Mouse (Mus musculus) MEL (cell line): ENCODE results near the gene Sf1. TPM values are rescaled to one million over a fixed set of nuclear protein-coding genes. Genes with fewer than 3 reads are reported as not detected.

Source experiments
- DNase-seq: peaks from one replicate; pipeline ENCODE4 v3.0.0; 2011; ENCODE audit warnings: low read depth, low spot score
- H3K27ac ChIP-seq: 2 replicates; pipeline ENCODE4 v1.5.1; 2012; ENCODE audit warnings: low read depth, mild to moderate bottlenecking, control low read depth, low read length, moderate library complexity; ENCODE audit not compliant: control insufficient read depth
- H3K27me3 ChIP-seq, 2 experiments: fragments of 150-350 bp in 1 of 2; sonication (generic) in 1 of 2; 2 replicates each; pipeline ENCODE4 v1.6.1; 2012; ENCODE audit warnings: low read length in 2 of 2, mild to moderate bottlenecking in 2 of 2, improper control_type of control experiment in 1 of 2, moderate library complexity in 1 of 2; ENCODE audit not compliant: insufficient read depth in 2 of 2, control insufficient read depth in 1 of 2
- H3K36me3 ChIP-seq, 2 experiments: 2 replicates each; pipeline ENCODE4 v1.6.1; 2012 to 2014; ENCODE audit warnings: low read length in 2 of 2, improper control_type of control experiment in 1 of 2, inconsistent platforms in 1 of 2, mild to moderate bottlenecking in 1 of 2; ENCODE audit not compliant: insufficient read depth in 2 of 2, control insufficient read depth in 1 of 2
- H3K4me1 ChIP-seq, 2 experiments: fragments of 150-350 bp in 1 of 2; sonication (generic) in 1 of 2; 2 replicates each; pipeline ENCODE4 v1.6.1; 2012; ENCODE audit warnings: low read length in 2 of 2, improper control_type of control experiment in 1 of 2, mild to moderate bottlenecking in 1 of 2; ENCODE audit not compliant: insufficient read depth in 2 of 2, control insufficient read depth in 1 of 2
- H3K4me3 ChIP-seq, 2 experiments: fragments of 150-350 bp in 1 of 2; sonication (generic) in 1 of 2; 2 replicates each; pipeline ENCODE4 v1.5.1; 2012; ENCODE audit warnings: low read depth in 2 of 2, low read length in 2 of 2, mild to moderate bottlenecking in 2 of 2, moderate library complexity in 2 of 2, control low read depth in 1 of 2, improper control_type of control experiment in 1 of 2; ENCODE audit not compliant: control insufficient read depth in 1 of 2, insufficient read depth in 1 of 2
- H3K79me2 ChIP-seq: 2 replicates; pipeline ENCODE4 v1.6.1; 2012; ENCODE audit warnings: mild to moderate bottlenecking, low read length, moderate library complexity; ENCODE audit not compliant: control insufficient read depth, poor library complexity, insufficient read depth
- H3K9ac ChIP-seq: 2 replicates; pipeline ENCODE4 v1.6.1; 2012; ENCODE audit warnings: low read depth, mild to moderate bottlenecking, control low read depth, low read length, moderate library complexity; ENCODE audit not compliant: control insufficient read depth, poor library complexity, severe bottlenecking
- H3K9me3 ChIP-seq: fragments of 150-350 bp; sonication (generic); replicated peaks from 2 replicates; pipeline ENCODE4 v1.6.1; 2012; ENCODE audit warnings: mild to moderate bottlenecking, low read length, improper control_type of control experiment, moderate library complexity; ENCODE audit not compliant: insufficient read depth
- BHLHE40 ChIP-seq: IDR thresholded peaks from 2 replicates; pipeline ENCODE4 v1.6.1; 2012; ENCODE audit warnings: low read depth, mild to moderate bottlenecking, inconsistent platforms, low read length, improper control_type of control experiment, borderline replicate concordance
- CHD1 ChIP-seq: IDR thresholded peaks from 2 replicates; pipeline ENCODE4 v1.6.1; 2012; ENCODE audit warnings: low read depth, mild to moderate bottlenecking, inconsistent platforms, low read length, improper control_type of control experiment
- CTCF ChIP-seq, 3 experiments: IDR thresholded peaks in 2 of 3; conservative IDR thresholded peaks in 1 of 3; 2 replicates each; pipeline ENCODE4 v1.5.1; 2011 to 2012; ENCODE audit warnings: low read length in 3 of 3, low read depth in 2 of 3, mild to moderate bottlenecking in 2 of 3, improper control_type of control experiment in 1 of 3, inconsistent platforms in 1 of 3, mixed read lengths in 1 of 3, moderate library complexity in 1 of 3; ENCODE audit not compliant: control insufficient read depth in 1 of 3, insufficient read depth in 1 of 3, poor library complexity in 1 of 3, severe bottlenecking in 1 of 3
- EP300 ChIP-seq, 2 experiments: IDR thresholded peaks; 2 replicates each; pipeline ENCODE4 v1.6.1; 2011; ENCODE audit warnings: improper control_type of control experiment in 2 of 2, low read length in 2 of 2, low read depth in 1 of 2, mild to moderate bottlenecking in 1 of 2
- ETS1 ChIP-seq: IDR thresholded peaks from 2 replicates; pipeline ENCODE4 v1.6.1; 2012; ENCODE audit warnings: low read depth, mild to moderate bottlenecking, inconsistent platforms, low read length, improper control_type of control experiment, moderate library complexity
- GABPA ChIP-seq: IDR thresholded peaks from 2 replicates; pipeline ENCODE4 v1.6.1; 2012; ENCODE audit warnings: low read depth, mild to moderate bottlenecking, inconsistent platforms, low read length, improper control_type of control experiment, moderate library complexity
- GATA1 ChIP-seq: IDR thresholded peaks from 2 replicates; pipeline ENCODE4 v1.6.1; 2011; ENCODE audit warnings: low read depth, low read length, improper control_type of control experiment
- HCFC1 ChIP-seq: IDR thresholded peaks from 2 replicates; pipeline ENCODE4 v1.6.1; 2012; ENCODE audit warnings: low read depth, mild to moderate bottlenecking, inconsistent platforms, low read length, improper control_type of control experiment, moderate library complexity
- JUND ChIP-seq: IDR thresholded peaks from 2 replicates; pipeline ENCODE4 v1.6.1; 2011; ENCODE audit warnings: low read depth, mild to moderate bottlenecking, improper control_type of control experiment, low read length
- MAFK ChIP-seq: IDR thresholded peaks from 2 replicates; pipeline ENCODE4 v1.6.1; 2011; ENCODE audit warnings: low read depth, mild to moderate bottlenecking, low read length, improper control_type of control experiment, borderline replicate concordance
- MAX ChIP-seq: IDR thresholded peaks from 2 replicates; pipeline ENCODE4 v1.6.1; 2011; ENCODE audit warnings: low read length, improper control_type of control experiment
- MAZ ChIP-seq: IDR thresholded peaks from 2 replicates; pipeline ENCODE4 v1.6.1; 2012; ENCODE audit warnings: low read depth, mild to moderate bottlenecking, inconsistent platforms, low read length, improper control_type of control experiment
- MEF2A ChIP-seq: IDR thresholded peaks from 2 replicates; pipeline ENCODE4 v1.6.1; 2014; ENCODE audit warnings: low read depth, mild to moderate bottlenecking, inconsistent platforms, low read length, improper control_type of control experiment; ENCODE audit not compliant: poor library complexity, insufficient replicate concordance, severe bottlenecking; ENCODE audit errors: extremely low read depth
- MXI1 ChIP-seq: IDR thresholded peaks from 2 replicates; pipeline ENCODE4 v1.6.1; 2011; ENCODE audit warnings: mild to moderate bottlenecking, low read depth, low read length, improper control_type of control experiment
- MYB ChIP-seq: IDR thresholded peaks from 2 replicates; pipeline ENCODE4 v1.6.1; 2011; ENCODE audit warnings: mild to moderate bottlenecking, low read depth, low read length, improper control_type of control experiment
- MYC ChIP-seq: IDR thresholded peaks from 2 replicates; pipeline ENCODE4 v1.6.1; 2011; ENCODE audit warnings: low read depth, mild to moderate bottlenecking, low read length, improper control_type of control experiment, moderate library complexity
- POLR2AphosphoS5 ChIP-seq: IDR thresholded peaks from 2 replicates; pipeline ENCODE4 v1.6.1; 2012; ENCODE audit warnings: low read depth, borderline replicate concordance, mild to moderate bottlenecking, inconsistent platforms, low read length, moderate library complexity, mixed read lengths
- RAD21 ChIP-seq: IDR thresholded peaks from 2 replicates; pipeline ENCODE4 v1.6.1; 2011; ENCODE audit warnings: mild to moderate bottlenecking, low read depth, low read length, improper control_type of control experiment
- RCOR1 ChIP-seq: IDR thresholded peaks from 2 replicates; pipeline ENCODE4 v1.6.1; 2012; ENCODE audit warnings: low read depth, mild to moderate bottlenecking, inconsistent platforms, low read length, improper control_type of control experiment
- SIN3A ChIP-seq: IDR thresholded peaks from 2 replicates; pipeline ENCODE4 v1.6.1; 2012; ENCODE audit warnings: low read length, improper control_type of control experiment, inconsistent platforms
- SMC3 ChIP-seq: IDR thresholded peaks from 2 replicates; pipeline ENCODE4 v1.6.1; 2011; ENCODE audit warnings: low read depth, low read length, improper control_type of control experiment
- TBP ChIP-seq: IDR thresholded peaks from 2 replicates; pipeline ENCODE4 v1.8.0; 2011; ENCODE audit warnings: low read depth, low read length, improper control_type of control experiment
- USF2 ChIP-seq, 2 experiments: IDR thresholded peaks; 2 replicates each; pipeline ENCODE4 v1.6.1; 2011 to 2012; ENCODE audit warnings: improper control_type of control experiment in 2 of 2, low read length in 2 of 2, borderline replicate concordance in 1 of 2, inconsistent platforms in 1 of 2, low read depth in 1 of 2, mild to moderate bottlenecking in 1 of 2; ENCODE audit not compliant: insufficient read depth in 1 of 2
- ZC3H11A ChIP-seq: IDR thresholded peaks from 2 replicates; pipeline ENCODE4 v1.6.1; 2012; ENCODE audit warnings: low read depth, mild to moderate bottlenecking, inconsistent platforms, low read length, improper control_type of control experiment
- ZKSCAN1 ChIP-seq: IDR thresholded peaks from 2 replicates; pipeline ENCODE4 v1.6.1; 2012; ENCODE audit warnings: low read depth, mild to moderate bottlenecking, inconsistent platforms, low read length, improper control_type of control experiment, moderate library complexity
- ZMIZ1 ChIP-seq: IDR thresholded peaks from 2 replicates; pipeline ENCODE4 v1.6.1; 2012; ENCODE audit warnings: low read depth, mild to moderate bottlenecking, inconsistent platforms, low read length, improper control_type of control experiment, moderate library complexity
- polyA plus RNA-seq, 2 experiments: library from polyadenylated mRNA; stranded (reverse) in 1 of 2; unstranded in 1 of 2; fragments of >175 nt in 1 of 2; fragments of >200 nt in 1 of 2; gene quantifications; 2 replicates each; pipeline versions ENCODE4 v1.2.1 to v1.2.4; 2012; ENCODE audit warnings: low replicate concordance in 2 of 2, low read depth in 1 of 2; ENCODE audit not compliant: insufficient read length in 2 of 2, insufficient read depth in 1 of 2, missing spikeins in 1 of 2
- total RNA-seq: library from RNA; depleted of rRNA; stranded (reverse); fragments of 300-350 nt; gene quantifications from 2 replicates; pipeline ENCODE4 v1.2.3, GENCODE M21; 2012

The Sf1 gene
- total and polyA plus RNA-seq, 3 experiments, result 65.7 to 245 (median 211) TPM

GRCm38 (mm10) chr19:6393637-6394036, 30.1 kb downstream of the Sf1 start:
- TF ChIP-seq MAFK (no peak), ZKSCAN1 (no peak), GABPA (no peak), JUND (no peak), SMC3 (no peak), ZMIZ1 (no peak), MYB (no peak), ZC3H11A (no peak), GATA1 (no peak), RAD21 (no peak), RCOR1 (no peak), MXI1 (no peak), MAZ (no peak), MEF2A (no peak), HCFC1 (no peak)
- H3K79me2 ChIP-seq, result no peaks in the 10 kb centered on the region
- DNase-seq, result no peak
- H3K36me3 ChIP-seq, result no peaks in the 10 kb centered on the region
- H3K4me1 ChIP-seq, result no peaks in the 10 kb centered on the region
- no peak overlapping the region for H3K27ac ChIP-seq
- H3K9me3 ChIP-seq, result no peaks in the 10 kb centered on the region
- no peaks in the 10 kb centered on the region for H3K27me3 ChIP-seq
- no peak overlapping the region for H3K9ac ChIP-seq
- no peak overlapping the region for H3K4me3 ChIP-seq

GRCm38 (mm10) chr19:6396237-6396636, 32.7 kb downstream of the Sf1 start:
- no peak for DNase-seq
- Histone ChIP-seq H3K9ac (no peak overlapping the region), H3K27ac (no peak overlapping the region), H3K4me3 (no peak overlapping the region), H3K79me2 (peaks cover 2% of the 10 kb centered on the region; the same call in 1 of the 2 replicates), H3K9me3 (no peaks in the 10 kb centered on the region), H3K4me1 (peaks cover 0 to 8% of the 10 kb centered on the region in 2 experiments; a peak in 2 of 4 replicates), H3K27me3 (no peaks in the 10 kb centered on the region), H3K36me3 (no peaks in the 10 kb centered on the region)
- TF ChIP-seq EP300 (IDR thresholded peaks at IDR 0.05; ENCODE audit: low read depth in 1 of 2, low read length in 2 of 2), result no peak
- TF ChIP-seq MAX, result no peak
- TF ChIP-seq MYC, result no peak
- TF ChIP-seq GATA1, result no peak
- TF ChIP-seq CHD1, result no peak
- no peak for TF ChIP-seq MYB
- no peak for TF ChIP-seq USF2 (IDR thresholded peaks at IDR 0.05; ENCODE audit: borderline replicate concordance in 1 of 2, insufficient read depth in 1 of 2, low read depth in 1 of 2, low read length in 2 of 2)
- no peak for TF ChIP-seq POLR2AphosphoS5
- TF ChIP-seq TBP, result no peak
- TF ChIP-seq ZMIZ1, result no peak
- no peak for TF ChIP-seq ETS1
- no peak for TF ChIP-seq RAD21
- no peak for TF ChIP-seq GABPA
- no peak for TF ChIP-seq CTCF (IDR thresholded peaks at IDR 0.05 in 2 of 3, conservative IDR thresholded peaks at IDR 0.05 in 1 of 3; ENCODE audit: control insufficient read depth in 1 of 3, insufficient read depth in 1 of 3, low read depth in 2 of 3, low read length in 3 of 3, poor library complexity in 1 of 3, severe bottlenecking in 1 of 3)
- TF ChIP-seq BHLHE40, result no peak
- no peak for TF ChIP-seq SIN3A
- TF ChIP-seq MXI1, result no peak
